Mouse (Mus musculus) thymus, postnatal 4 days (tissue): ENCODE data around the gene Hs3st4.

Experiments
- DNase-seq: peaks from one replicate; pipeline ENCODE4 v3.0.0; 2021

Hs3st4 gene

GRCm38 (mm10) chr7:124354035-124354434, 371.4 kb downstream of the Hs3st4 start:
- no peak for DNase-seq

GRCm38 (mm10) chr7:124358068-124358467, 375.4 kb downstream of the Hs3st4 start:
- no peak for DNase-seq

GRCm38 (mm10) chr7:124359836-124360235, 377.2 kb downstream of the Hs3st4 start:
- DNase-seq = no peak

GRCm38 (mm10) chr7:124372297-124372696, 389.6 kb downstream of the Hs3st4 start:
- no peak for DNase-seq

- DNase-seq = no peak
Measured at GRCm38 (mm10) chr7:124372697-124373096, 390.0 kb downstream of the Hs3st4 start.

- no peak for DNase-seq
Measured at GRCm38 (mm10) chr7:124383489-124383888, 400.8 kb downstream of the Hs3st4 start.

- DNase-seq = no peak
Measured at GRCm38 (mm10) chr7:124399184-124399583, 416.5 kb downstream of the Hs3st4 start.

GRCm38 (mm10) chr7:124426951-124427350, 444.3 kb downstream of the Hs3st4 start:
- DNase-seq = no peak
